Mouse (Mus musculus) midbrain, embryonic 16.5 days (tissue): Measurements from ENCODE around the gene Tpk1. TPM values are rescaled to one million over a fixed set of nuclear protein-coding genes. Genes with fewer than 3 reads are reported as not detected.
A peak's percentile ranks its signal among the peaks of the same experiment; 100 is the strongest.

ENCODE experiments used
- ATAC-seq: fragments of 200-750 bp; cut with Nextera tagmentation; 2 replicates; pipeline ENCODE4 v1.8.0; 2017; ENCODE audit warnings: moderate TSS enrichment
- H3K27ac ChIP-seq: fragments of 300-500 bp; sonication (generic); 2 replicates; pipeline ENCODE4 v1.5.1; 2014; ENCODE audit warnings: mild to moderate bottlenecking, low read length, mixed read lengths
- H3K27me3 ChIP-seq: fragments of 300-500 bp; sonication (generic); 2 replicates; pipeline ENCODE4 v1.6.1; 2014; ENCODE audit warnings: low read depth, low read length, mixed read lengths; ENCODE audit not compliant: control insufficient read depth, insufficient read depth
- H3K36me3 ChIP-seq: fragments of 300-500 bp; sonication (generic); 2 replicates; pipeline ENCODE4 v1.6.1; 2014; ENCODE audit warnings: mild to moderate bottlenecking, low read length, moderate library complexity, mixed read lengths; ENCODE audit not compliant: control insufficient read depth, insufficient read depth
- H3K4me1 ChIP-seq: fragments of 300-500 bp; sonication (generic); 2 replicates; pipeline ENCODE4 v1.6.1; 2014; ENCODE audit warnings: mild to moderate bottlenecking, low read length, mixed read lengths; ENCODE audit not compliant: control insufficient read depth, insufficient read depth
- H3K4me2 ChIP-seq: fragments of 300-500 bp; sonication (generic); 2 replicates; pipeline ENCODE4 v1.6.1; 2014; ENCODE audit warnings: mild to moderate bottlenecking, low read length, mixed read lengths
- H3K4me3 ChIP-seq: fragments of 300-500 bp; sonication (generic); 2 replicates; pipeline ENCODE4 v1.5.1; 2014; ENCODE audit warnings: low read depth, mild to moderate bottlenecking, low read length, moderate library complexity, mixed read lengths
- H3K9ac ChIP-seq: fragments of 300-500 bp; sonication (generic); 2 replicates; pipeline ENCODE4 v1.6.1; 2014; ENCODE audit warnings: low read depth, low read length, mixed read lengths
- H3K9me3 ChIP-seq: fragments of 300-500 bp; sonication (generic); replicated peaks from 2 replicates; pipeline ENCODE4 v1.6.1; 2014; ENCODE audit warnings: mild to moderate bottlenecking, low read length, mixed read lengths; ENCODE audit not compliant: control insufficient read depth, poor library complexity, severe bottlenecking
- WGBS: fragments of 180-500 bp; shearing (Covaris S2); extraction: QIAGEN DNeasy Blood & Tissue Kit; methylation state at CpG from one replicate; pipeline ENCODE4 v1.1.7; 2014; 5-methylcytosine and 5-hydroxymethylcytosine counted together
- polyA plus RNA-seq: library from polyadenylated mRNA; unstranded; fragments of >200 nt; fragmentation: Nextera tagmentation; extraction: Ambion mirVana; gene quantifications from 2 replicates; pipeline ENCODE4 v1.2.1, GENCODE M21; 2015

Tpk1 gene
- polyA plus RNA-seq, 1 experiment from 2014 or later = 6.1 TPM

- H3K27me3 ChIP-seq = no peaks in the 10 kb centered on the region
- H3K9me3 ChIP-seq = no peaks in the 10 kb centered on the region
- ATAC-seq = 0 out of 2 replicates have a peak, but pooled peaks have one; percentile 32
- no peaks in the 10 kb centered on the region for H3K4me1 ChIP-seq
- no peak overlapping the region for H3K27ac ChIP-seq
- H3K4me2 ChIP-seq = no peak overlapping the region
- H3K4me3 ChIP-seq = no peak overlapping the region
- no peaks in the 10 kb centered on the region for H3K36me3 ChIP-seq
- H3K9ac ChIP-seq = no peak overlapping the region
- WGBS = 58% methylated on average over 2 of the region's 2 CpGs
These were observed 208.1 kb downstream of the Tpk1 start for GRCm38 (mm10) chr6:43457989-43458388.

- WGBS = 59% methylated on average over 2 of the region's 2 CpGs
- Histone ChIP-seq H3K36me3 (no peaks in the 10 kb centered on the region), H3K4me1 (no peaks in the 10 kb centered on the region; the same call in 1 of the 2 replicates), H3K9ac (no peak overlapping the region), H3K4me2 (no peak overlapping the region), H3K4me3 (no peak overlapping the region), H3K9me3 (no peaks in the 10 kb centered on the region), H3K27me3 (no peaks in the 10 kb centered on the region), H3K27ac (no peak overlapping the region)
- no peak for ATAC-seq
These were observed 216.6 kb downstream of the Tpk1 start for GRCm38 (mm10) chr6:43449498-43449897.

- no peak overlapping the region for H3K4me2 ChIP-seq
- no peak for ATAC-seq
- H3K9ac ChIP-seq = no peak overlapping the region
- H3K27ac ChIP-seq = no peak overlapping the region
- no peaks in the 10 kb centered on the region for H3K9me3 ChIP-seq
- H3K4me3 ChIP-seq = no peak overlapping the region
- no peaks in the 10 kb centered on the region for H3K36me3 ChIP-seq
- H3K4me1 ChIP-seq = no peaks in the 10 kb centered on the region; the same call in 1 of the 2 replicates
- 90% methylated on average over 2 of the region's 2 CpGs for WGBS
- no peaks in the 10 kb centered on the region for H3K27me3 ChIP-seq
These were observed 220.2 kb downstream of the Tpk1 start for GRCm38 (mm10) chr6:43445856-43446255.

GRCm38 (mm10) chr6:43442191-43442590 is 223.9 kb downstream of the Tpk1 start:
- no peak overlapping the region for H3K4me3 ChIP-seq
- no peaks in the 10 kb centered on the region for H3K9me3 ChIP-seq
- H3K9ac ChIP-seq = no peak overlapping the region
- WGBS = 89% methylated on average over 3 of the region's 3 CpGs
- no peak overlapping the region for H3K27ac ChIP-seq
- ATAC-seq = no peak
- no peaks in the 10 kb centered on the region for H3K27me3 ChIP-seq
- H3K36me3 ChIP-seq = no peaks in the 10 kb centered on the region
- no peaks in the 10 kb centered on the region for H3K4me1 ChIP-seq
- no peak overlapping the region for H3K4me2 ChIP-seq

- Histone ChIP-seq H3K27me3 (no peaks in the 10 kb centered on the region), H3K9me3 (no peaks in the 10 kb centered on the region), H3K9ac (no peak overlapping the region), H3K4me3 (no peak overlapping the region), H3K27ac (no peak overlapping the region), H3K36me3 (no peaks in the 10 kb centered on the region), H3K4me2 (no peak overlapping the region), H3K4me1 (no peaks in the 10 kb centered on the region)
- 70% methylated on average over 2 of the region's 2 CpGs for WGBS
- peak; percentile 54 for ATAC-seq
These were observed 230.0 kb downstream of the Tpk1 start for GRCm38 (mm10) chr6:43435987-43436541.

GRCm38 (mm10) chr6:43434365-43434764 is 231.7 kb downstream of the Tpk1 start:
- WGBS = 91% methylated on average over 1 of the region's 1 CpGs
- no peak overlapping the region for H3K4me3 ChIP-seq
- no peaks in the 10 kb centered on the region for H3K36me3 ChIP-seq
- no peaks in the 10 kb centered on the region for H3K9me3 ChIP-seq
- no peak overlapping the region for H3K9ac ChIP-seq
- no peaks in the 10 kb centered on the region for H3K27me3 ChIP-seq
- H3K4me2 ChIP-seq = no peak overlapping the region
- no peaks in the 10 kb centered on the region for H3K4me1 ChIP-seq
- ATAC-seq = no peak
- H3K27ac ChIP-seq = no peak overlapping the region

GRCm38 (mm10) chr6:43424978-43425377 is 241.1 kb downstream of the Tpk1 start:
- no peak for ATAC-seq
- WGBS = 38% methylated on average over 4 of the region's 4 CpGs
- Histone ChIP-seq H3K4me1 (no peaks in the 10 kb centered on the region), H3K9ac (no peak overlapping the region), H3K27ac (no peak overlapping the region), H3K4me2 (no peak overlapping the region), H3K4me3 (no peak overlapping the region), H3K9me3 (no peaks in the 10 kb centered on the region), H3K36me3 (no peaks in the 10 kb centered on the region), H3K27me3 (no peaks in the 10 kb centered on the region)

- Histone ChIP-seq H3K4me2 (no peak overlapping the region), H3K36me3 (no peaks in the 10 kb centered on the region), H3K9ac (no peak overlapping the region), H3K4me1 (no peaks in the 10 kb centered on the region), H3K27ac (no peak overlapping the region), H3K27me3 (no peaks in the 10 kb centered on the region), H3K4me3 (no peak overlapping the region), H3K9me3 (no peaks in the 10 kb centered on the region)
- no peak for ATAC-seq
- 71% methylated on average over 7 of the region's 7 CpGs for WGBS
These were observed 245.6 kb downstream of the Tpk1 start for GRCm38 (mm10) chr6:43420358-43420979.

- no peaks in the 10 kb centered on the region for H3K4me1 ChIP-seq
- 96% methylated on average over 1 of the region's 1 CpGs for WGBS
- H3K27me3 ChIP-seq = no peaks in the 10 kb centered on the region
- ATAC-seq = no peak
- H3K4me2 ChIP-seq = no peak overlapping the region
- no peak overlapping the region for H3K27ac ChIP-seq
- no peaks in the 10 kb centered on the region for H3K9me3 ChIP-seq
- no peak overlapping the region for H3K4me3 ChIP-seq
- H3K36me3 ChIP-seq = no peaks in the 10 kb centered on the region
- no peak overlapping the region for H3K9ac ChIP-seq
These were observed 257.1 kb downstream of the Tpk1 start for GRCm38 (mm10) chr6:43408949-43409348.
